Mouse (Mus musculus) embryo, embryonic 11.5 days (tissue): ENCODE results near the gene Prkrip1.

ENCODE experiments used
- DNase-seq: peaks from one replicate; pipeline ENCODE4 v3.0.0-alpha.2; 2012; ENCODE audit warnings: low read depth, low spot score

Gene Prkrip1

GRCm38 (mm10) chr5:136198474-136199391 is at the start of gene Prkrip1:
TSS of gene Prkrip1 (minus strand) at chr5:136198963.
- DNase-seq, result peak; percentile 96

GRCm38 (mm10) chr5:136248441-136248840 is 49.7 kb upstream of the Prkrip1 start:
- no peak for DNase-seq

DNA sequence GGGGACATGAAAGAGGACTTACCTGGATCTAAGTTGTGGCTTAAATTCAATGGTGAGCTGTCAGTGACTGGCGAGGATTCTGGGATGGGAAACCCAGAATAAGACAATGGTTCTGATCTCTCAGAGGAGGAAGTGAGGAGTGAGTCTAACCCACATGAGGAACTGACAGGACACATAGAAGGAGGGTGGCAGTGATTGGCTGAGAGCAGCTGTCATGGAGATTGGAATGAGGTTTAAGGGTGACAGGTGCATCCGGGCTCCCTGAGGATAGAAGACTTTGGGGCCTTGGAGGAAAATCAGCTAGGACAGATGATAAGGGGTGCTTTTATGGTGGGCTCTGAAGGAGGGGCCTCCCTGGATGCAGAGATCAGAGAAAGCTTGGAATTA is 47.7 kb upstream of the Prkrip1 start, which contains the start of gene Sh2b2:
Sh2b2 (minus strand) TSS at position 105 of the 387 bp plus-strand sequence.
- no peak for DNase-seq

DNA sequence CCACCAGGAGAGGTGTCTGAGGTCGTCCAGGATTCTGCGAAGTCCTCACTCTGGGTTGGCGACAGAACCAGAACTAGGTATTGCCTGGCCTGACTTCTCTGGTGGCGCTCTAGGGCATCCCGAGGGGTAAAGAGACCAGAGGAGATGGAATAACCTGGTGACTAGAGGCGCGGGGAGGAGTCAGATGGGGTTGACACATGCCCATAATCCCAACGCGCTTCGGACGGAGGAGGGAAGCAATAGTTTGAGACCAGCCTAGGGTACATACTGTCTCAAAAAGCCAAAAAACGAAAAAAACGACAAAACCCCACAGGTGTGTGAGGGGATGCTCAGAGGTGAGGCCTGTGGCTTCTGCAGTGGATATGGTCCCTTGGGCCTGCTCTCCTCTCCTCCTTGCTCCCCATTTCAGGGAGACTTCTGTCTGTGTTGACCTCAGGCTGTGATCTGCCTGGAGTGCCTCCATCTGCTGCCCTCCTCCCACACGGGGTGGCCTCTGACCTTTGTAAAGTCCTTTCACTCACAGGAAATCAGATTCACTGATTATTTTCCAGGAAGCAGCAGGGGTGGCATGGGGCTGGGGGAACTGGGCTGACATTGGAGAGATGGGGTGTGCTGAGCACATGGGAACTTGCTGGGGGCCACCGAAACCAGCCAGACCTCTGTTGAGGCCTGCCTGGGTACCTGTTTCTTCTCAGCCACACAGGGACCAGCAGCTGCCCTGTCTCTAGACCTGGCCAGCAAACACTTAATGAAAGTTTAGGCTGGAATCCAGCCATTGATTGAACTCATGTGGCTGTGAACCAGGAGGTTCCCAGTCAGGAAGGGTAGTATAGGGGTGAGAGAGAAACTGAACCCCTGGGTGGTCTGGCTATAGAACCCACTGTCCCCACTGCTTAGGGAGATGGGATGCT is 47.0 kb upstream of the Prkrip1 start:
- DNase-seq, result no peak

DNA sequence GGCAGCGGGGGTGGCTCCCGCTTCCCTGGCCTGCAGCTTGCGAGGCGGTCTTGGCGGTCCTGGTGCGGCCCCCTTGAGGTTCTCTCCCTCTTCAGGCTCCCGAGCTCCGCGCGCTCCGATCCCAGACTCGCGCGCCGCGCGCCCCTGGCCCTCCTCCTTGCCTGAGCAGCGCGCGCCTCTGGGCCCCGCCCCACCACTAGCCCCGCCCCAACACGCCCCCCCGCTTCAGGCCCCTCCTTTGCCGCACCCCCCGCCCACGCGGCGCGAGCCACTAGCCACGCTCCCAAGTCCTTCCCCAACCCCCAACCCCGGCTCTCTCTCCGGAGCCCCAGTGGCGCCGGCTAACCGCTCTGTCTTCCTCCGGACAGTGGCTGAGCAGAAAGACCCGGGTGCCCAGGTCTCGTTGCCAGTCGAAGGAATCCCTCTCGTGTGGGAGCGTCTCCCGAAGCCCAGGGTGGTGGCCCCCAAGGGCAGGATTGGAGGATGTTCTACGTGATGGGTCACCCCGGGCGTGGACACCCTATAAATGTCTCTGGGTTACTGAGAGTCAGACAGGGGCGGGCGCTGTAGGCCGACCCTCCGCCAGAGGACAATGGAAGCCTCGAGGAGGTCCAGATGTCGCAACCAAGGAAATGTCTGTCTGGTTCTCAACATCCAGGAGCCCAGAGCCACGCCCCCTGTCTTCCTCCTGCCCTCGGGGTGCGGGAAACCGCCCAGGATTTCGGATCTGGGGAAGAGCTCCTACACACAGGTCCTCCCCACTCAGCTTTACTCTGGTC is 46.2 kb upstream of the Prkrip1 start:
- peak; percentile 75 for DNase-seq

- no peak for DNase-seq
These were observed 45.3 kb upstream of the Prkrip1 start for GRCm38 (mm10) chr5:136243851-136244761.

DNA sequence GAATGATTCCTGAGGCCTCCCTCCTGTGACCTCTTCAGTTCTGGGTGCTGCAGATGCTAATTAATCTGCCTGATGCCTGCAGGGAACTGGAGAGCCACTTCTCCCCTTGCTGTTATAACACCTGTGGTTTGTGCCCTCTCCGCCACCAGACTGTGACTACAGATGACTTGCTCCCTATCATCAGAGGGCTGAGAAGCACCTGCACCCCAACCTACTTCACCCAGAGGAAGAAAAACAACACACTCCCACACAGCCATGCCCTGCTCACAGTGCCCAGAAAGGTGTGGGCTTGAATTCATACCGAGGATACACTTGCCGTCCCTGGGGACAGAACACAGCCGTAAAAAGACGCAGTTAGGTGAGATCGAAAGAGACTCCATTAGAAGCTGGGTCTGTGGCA is 42.4 kb upstream of the Prkrip1 start:
- no peak for DNase-seq

GRCm38 (mm10) chr5:136240381-136240780 is 41.6 kb upstream of the Prkrip1 start:
- no peak for DNase-seq

- DNase-seq, result no peak
These were observed 38.8 kb upstream of the Prkrip1 start for GRCm38 (mm10) chr5:136237607-136238006.

DNA sequence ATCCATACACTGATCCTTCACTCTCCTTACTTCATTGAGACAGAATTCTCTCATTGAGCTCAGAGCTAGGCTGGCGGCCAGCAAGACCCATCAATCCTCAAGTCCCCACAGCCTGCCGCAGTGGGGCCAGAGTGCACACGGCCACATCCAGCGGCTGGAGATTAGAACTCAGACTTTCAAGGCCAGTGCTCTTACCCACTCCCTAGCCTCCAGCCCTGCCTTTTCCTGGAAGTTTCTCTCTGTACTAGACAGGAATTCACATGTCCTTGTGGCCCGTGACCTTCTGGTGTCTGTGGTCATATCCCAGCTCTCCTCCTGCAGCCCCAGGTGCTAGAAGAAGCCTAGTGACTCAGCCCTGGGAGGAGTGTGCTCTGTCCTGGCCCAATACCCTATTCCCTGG is 37.8 kb upstream of the Prkrip1 start:
- no peak for DNase-seq

- DNase-seq, result no peak
These were observed 31.7 kb upstream of the Prkrip1 start for GRCm38 (mm10) chr5:136230348-136231035.

- no peak for DNase-seq
These were observed 27.6 kb upstream of the Prkrip1 start for GRCm38 (mm10) chr5:136226246-136226876.

DNA sequence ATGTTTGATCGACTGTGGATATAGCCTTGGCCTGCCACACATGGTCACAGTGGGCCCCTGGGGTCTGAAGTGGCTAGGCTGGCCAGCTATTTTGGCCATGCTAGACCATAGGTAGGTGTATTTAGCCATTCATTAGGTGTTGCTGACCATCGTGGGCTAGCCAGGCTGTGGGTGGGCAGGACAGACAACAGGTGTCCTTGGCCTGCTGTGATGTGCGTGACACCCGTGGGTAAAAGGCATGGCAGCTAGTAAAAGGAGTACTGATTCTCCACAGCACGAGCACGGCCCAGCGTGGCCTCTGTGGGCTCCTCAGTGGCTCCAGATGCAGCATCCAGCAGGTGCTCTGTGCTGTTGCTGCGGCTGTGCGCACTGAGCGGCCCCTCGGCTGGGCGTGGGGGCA is 19.8 kb upstream of the Prkrip1 start:
- no peak for DNase-seq

DNA sequence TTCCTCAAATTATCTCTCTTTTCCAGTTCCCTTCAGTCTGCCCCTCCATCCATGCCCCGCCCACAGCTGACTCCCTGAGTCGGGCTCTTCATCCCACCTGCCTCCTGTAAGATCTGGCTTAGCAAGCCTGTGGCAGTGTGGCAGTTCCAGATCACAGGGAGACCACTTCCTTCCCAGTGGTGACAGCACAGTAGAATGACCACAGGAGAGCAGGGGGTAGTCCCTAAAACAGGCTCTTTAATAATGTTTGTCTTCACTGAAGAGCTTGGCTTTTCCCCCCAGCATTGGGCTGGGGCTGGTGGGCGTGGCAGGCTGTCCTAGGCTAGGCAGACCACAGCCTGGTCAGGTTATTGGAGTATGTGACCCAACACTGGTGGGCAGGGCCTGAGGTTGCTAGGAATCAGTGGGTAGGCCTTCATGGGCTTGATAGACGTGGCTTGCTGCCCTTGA is 19.2 kb upstream of the Prkrip1 start:
- DNase-seq, result no peak

DNA sequence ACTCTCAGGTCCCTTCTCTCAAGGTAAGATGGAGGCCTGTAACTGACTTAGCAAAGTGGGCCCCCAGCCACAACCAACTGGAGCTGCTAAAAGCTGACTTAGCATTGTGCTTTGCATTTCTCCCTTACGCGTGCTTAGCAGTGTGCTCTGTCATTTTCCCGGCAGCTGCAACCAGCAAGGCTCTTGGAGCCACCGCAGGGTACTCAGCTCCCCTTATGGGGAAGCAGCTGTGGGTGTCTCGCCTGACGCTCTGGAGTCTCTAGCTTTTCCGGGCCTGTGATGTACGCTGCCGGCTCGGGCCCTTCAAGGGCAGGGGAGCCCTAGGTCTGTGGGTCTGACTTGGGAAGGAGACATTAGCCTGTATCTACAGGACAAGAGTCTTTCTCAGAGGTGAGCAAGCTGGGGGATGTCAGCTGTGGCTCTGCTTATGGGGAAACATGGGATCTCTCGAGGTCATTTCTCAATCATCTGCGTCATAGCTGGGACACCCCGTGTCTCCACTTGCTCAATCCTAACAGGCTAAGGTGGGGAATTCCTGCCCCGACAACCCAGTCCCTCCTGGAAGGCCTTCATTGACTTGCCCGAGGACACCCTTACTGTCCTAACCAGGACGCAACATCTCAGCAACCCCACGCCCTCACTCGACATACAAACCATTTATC is 18.4 kb upstream of the Prkrip1 start:
- DNase-seq, result no peak

DNA sequence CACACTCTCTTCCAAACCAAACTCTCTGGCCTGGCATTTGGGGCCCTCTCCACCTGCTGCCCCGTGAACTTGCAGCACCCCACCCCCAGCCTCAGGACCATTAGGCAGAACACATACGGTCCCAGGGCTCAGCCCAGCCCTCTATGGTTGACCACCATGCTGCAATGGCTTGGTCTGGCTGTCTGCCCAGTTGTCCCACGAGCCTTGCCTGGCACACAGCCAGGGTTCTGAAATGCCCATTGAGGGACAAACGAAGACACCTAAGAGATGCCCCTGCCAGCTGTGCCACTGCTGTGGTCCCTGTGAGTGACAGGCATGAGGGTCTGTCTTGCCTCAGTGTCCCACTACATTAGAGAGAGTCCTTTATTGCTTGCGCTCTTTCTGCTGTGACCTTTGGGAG is 17.2 kb upstream of the Prkrip1 start:
- no peak for DNase-seq

GRCm38 (mm10) chr5:136215211-136215610 is 16.4 kb upstream of the Prkrip1 start:
- DNase-seq, result no peak

GRCm38 (mm10) chr5:136213716-136214115 is 15.0 kb upstream of the Prkrip1 start:
- no peak for DNase-seq

DNA sequence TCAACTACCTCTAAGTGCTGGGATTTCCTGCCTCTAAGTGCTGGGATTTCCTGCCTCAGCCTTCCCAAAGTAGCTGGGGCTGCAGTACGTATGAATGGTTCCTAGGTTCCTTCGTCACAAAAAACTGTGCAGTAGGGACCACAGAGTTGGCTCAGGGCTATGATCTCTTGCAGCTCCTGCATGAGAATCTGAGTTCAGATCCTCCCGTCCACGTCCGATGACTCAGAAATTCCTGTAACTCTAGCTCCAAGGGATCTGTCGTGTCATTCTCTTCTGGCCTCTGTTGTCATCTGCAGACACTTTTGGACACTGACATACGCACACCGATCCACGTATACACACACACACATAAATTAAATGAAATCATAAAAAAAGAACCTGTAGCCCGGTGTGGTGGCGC is 14.0 kb upstream of the Prkrip1 start:
- no peak for DNase-seq
